Mouse (Mus musculus) C2C12 (cell line): ENCODE measurements around the gene Armc9.

ENCODE experiments used
- CTCF ChIP-seq: IDR thresholded peaks from one replicate; pipeline ENCODE4 v1.5.1; 2011; ENCODE audit not compliant: control insufficient read depth, insufficient read depth, insufficient read length
- MAX ChIP-seq: IDR thresholded peaks from one replicate; pipeline ENCODE4 v1.6.1; 2011; ENCODE audit warnings: mild to moderate bottlenecking, control low read depth

- TF ChIP-seq CTCF (no peak), MAX (no peak)
Measured at GRCm38 (mm10) chr1:86265060-86265459, 110.5 kb downstream of the Armc9 start.
